Mouse (Mus musculus) G1E (cell line): ENCODE results near the gene Pitpnm1.

Experiments
- CTCF ChIP-seq: IDR thresholded peaks from 2 replicates; pipeline ENCODE4 v1.5.1; 2012; ENCODE audit warnings: low read depth, low read length, inconsistent platforms, mixed read lengths
- GATA1 ChIP-seq: IDR thresholded peaks from 2 replicates; pipeline ENCODE4 v1.6.1; 2012; ENCODE audit warnings: borderline replicate concordance, low read length, inconsistent platforms, mixed read lengths

DNA sequence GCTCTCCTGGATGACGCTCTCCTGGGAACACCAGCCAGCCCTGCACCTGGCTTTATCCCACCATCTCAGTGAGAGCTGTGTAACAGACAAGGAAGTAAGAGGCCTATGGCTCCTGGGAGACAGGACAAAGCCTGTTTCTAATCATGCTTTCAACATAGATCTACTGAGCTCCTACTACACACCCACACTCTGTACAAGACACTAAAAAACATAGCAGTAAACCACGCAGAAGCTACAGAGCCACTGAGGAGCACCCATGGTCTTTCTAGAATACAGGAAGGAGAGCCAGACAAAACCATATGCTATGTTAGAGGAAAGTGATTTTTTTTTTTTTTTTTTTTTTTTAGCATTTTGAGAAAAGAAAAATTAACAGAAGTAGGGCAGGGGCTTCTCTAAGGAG is 18.6 kb downstream of the Pitpnm1 start:
- TF ChIP-seq GATA1 (no peak), CTCF (no peak)
